Mouse (Mus musculus) lung, adult 2 months (tissue): Measurements from ENCODE around the gene Faf2. TPM values are rescaled to one million over a fixed set of nuclear protein-coding genes. Genes with fewer than 3 reads are reported as not detected.
A peak's percentile ranks its signal among the peaks of the same experiment; 100 is the strongest.

Source experiments
- DNase-seq: peaks from one replicate; pipeline ENCODE4 v3.0.0; 2022
- H3K4me1 ChIP-seq: fragments of 200-500 bp; 2 replicates; pipeline ENCODE4 v1.6.1; 2011; ENCODE audit warnings: low read length; ENCODE audit not compliant: control insufficient read depth, insufficient read depth
- H3K4me3 ChIP-seq: fragments of 200-500 bp; replicated peaks from 2 replicates; pipeline ENCODE3; 2011; ENCODE audit warnings: low read depth, mild to moderate bottlenecking, control low read depth, low read length; ENCODE audit errors: extremely low read depth
- CTCF ChIP-seq: fragments of 200-500 bp; IDR thresholded peaks from 2 replicates; pipeline ENCODE4 v1.5.1; 2011; ENCODE audit warnings: mild to moderate bottlenecking, low read length, control low read depth; ENCODE audit not compliant: insufficient read depth
- POLR2A ChIP-seq: fragments of 200-500 bp; IDR thresholded peaks from 2 replicates; pipeline ENCODE4 v1.6.1; 2011; ENCODE audit warnings: low read depth, mild to moderate bottlenecking, control low read depth, low read length, borderline replicate concordance; ENCODE audit errors: extremely low read depth
- WGBS: fragments of 180-500 bp; shearing (Covaris S2); methylation state at CpG from one replicate; pipeline ENCODE4 v1.1.7; 2018; 5-methylcytosine and 5-hydroxymethylcytosine counted together
- polyA plus RNA-seq: library from polyadenylated mRNA; depleted of rRNA; stranded (reverse); fragments of >200 nt; gene quantifications from 2 replicates; pipeline ENCODE4 v1.2.3, GENCODE M21; 2012

The Faf2 gene
- polyA plus RNA-seq, 1 experiment, result 27.7 TPM

DNA sequence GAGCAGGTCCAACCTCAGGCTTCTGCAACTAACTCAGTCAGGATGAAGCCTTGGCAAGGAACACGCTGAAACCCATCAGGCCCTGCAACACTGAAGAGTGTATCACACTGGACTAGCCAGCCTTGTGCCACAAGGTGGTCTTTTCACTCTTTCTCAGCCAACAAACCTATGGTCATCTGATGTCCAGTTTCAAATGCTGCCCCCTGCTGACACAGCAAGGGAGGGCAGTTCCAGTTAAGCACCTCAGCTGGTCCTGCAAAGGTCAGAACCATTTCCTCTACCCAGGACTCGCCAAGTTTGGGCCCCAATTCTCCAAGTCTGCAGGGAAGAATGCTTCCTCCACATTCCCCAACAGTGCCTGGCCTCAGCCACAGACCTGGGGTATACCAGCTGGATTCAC is 63.6 kb downstream of the Faf2 start:
- WGBS, result 48% methylated on average over 2 of the region's 2 CpGs
- Histone ChIP-seq H3K4me1 (peaks cover 17% of the 10 kb centered on the region), H3K4me3 (no peak overlapping the region)
- peak; percentile 71 for TF ChIP-seq CTCF
- TF ChIP-seq POLR2A, result no peak
- peak; percentile 56 for DNase-seq

DNA sequence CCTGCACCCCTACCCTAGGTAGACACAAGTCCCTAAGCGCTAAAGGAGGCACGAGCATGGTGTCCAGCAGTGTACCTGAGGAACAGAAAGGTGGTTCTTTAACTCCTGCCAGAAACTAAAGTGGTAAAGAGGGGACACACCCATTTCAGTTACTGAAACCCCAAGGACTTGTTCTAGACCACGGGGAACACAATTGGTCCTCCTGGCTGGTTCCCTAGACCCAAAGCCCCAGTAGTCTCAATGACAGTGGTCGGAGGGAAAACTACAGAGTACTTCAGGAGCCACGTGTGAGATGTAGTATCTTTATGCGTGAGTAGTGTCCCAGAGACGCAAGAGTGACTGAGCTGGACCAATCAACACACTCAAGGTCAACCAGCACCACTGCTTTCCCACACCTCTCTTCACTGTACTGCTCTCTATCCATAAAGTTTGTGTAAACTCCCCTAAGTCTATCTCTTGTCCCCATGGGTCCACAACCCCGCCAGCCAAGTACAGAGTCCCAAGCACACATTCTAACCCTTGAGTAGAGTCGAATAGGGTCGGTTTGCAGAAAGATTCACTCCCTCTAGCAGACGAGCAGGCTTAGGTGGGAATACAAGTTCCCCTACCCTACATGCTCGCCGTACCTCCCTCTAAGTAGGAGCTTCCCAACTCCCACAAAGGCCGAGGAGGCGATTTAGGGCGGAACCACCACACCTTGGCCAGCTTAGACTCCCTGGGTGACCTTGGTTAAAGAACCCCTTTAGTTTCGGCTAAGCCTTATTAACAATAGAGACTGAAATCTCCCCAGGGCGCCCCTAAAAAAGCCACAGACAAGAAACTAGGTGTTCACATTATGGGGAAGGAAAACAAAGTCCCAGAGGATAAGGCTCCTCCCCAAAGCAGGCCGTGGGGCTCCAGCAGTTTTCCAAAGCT is 64.8 kb downstream of the Faf2 start:
- TF ChIP-seq CTCF (no peak), POLR2A (no peak)
- 4% methylated on average over 19 of the region's 19 CpGs for WGBS
- Histone ChIP-seq H3K4me3 (peak overlapping the region; percentile 62), H3K4me1 (peaks cover 17% of the 10 kb centered on the region)
- no peak for DNase-seq

DNA sequence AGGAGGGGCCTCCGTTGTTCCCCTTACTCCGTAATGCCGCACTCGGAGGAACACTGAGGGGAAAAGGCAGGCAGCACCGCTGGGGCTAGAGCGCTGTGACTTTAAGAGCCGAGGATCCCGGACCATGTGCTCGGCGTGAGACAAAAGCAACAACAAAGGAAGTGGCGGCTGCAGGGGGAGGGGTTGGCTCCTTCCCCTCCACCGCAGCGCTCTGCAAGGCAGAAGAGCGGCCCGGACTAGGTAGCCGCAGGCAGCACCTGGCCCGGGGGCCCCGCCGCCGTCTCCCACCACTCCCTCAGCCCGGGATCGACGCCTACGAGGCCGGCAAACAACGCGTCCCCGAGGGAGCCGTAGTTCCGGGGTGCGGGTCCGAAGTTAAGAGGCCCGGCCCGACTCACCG is 65.5 kb downstream of the Faf2 start:
- Histone ChIP-seq H3K4me3 (peak overlapping the region; percentile 62), H3K4me1 (peaks cover 22% of the 10 kb centered on the region)
- TF ChIP-seq POLR2A (peak; percentile 38; the same call in 1 of the 2 replicates), CTCF (no peak)
- DNase-seq, result peak; percentile 76
- under 1% methylated on average over 35 of the region's 35 CpGs for WGBS

DNA sequence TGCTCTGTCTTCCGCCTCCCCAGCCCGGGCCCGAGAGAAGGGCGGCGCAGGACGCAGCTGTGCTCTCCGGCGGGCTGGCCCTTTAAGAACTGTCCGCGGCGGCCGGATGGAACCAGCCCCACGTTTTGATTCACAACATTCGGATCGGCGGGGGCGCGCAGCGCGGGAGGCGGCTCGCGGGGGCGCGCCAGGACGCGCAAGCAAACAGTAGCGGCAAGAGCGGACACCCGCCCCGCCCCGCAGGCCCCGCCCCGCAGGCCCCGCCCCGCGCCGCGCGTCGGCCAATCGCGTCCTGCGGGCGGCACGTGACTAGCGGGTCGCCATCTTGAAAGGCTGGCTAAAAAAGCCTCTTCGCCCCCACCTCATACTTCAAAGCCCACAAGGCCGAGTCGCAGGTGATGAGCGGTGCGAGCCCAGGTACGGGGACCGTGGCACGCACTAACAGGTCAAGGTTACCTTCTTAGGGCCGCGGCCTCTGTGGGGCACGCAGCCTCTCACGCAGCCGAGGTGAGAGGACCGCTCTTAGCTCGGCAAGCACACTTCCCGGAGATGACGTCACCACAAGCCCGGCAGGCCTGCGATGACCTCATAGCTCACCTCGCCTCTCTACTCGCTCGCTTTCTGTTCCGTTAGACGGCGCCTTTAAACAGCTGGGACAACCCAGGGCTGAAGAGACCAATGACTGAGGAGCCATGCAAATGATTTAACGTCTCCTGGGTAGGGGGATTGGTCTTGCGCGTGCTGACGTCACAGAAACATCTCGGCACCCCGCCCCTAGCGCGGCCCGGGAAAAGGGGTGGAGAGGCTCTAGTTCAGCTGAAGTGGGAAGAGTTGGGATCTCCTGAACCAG is 66.2 kb downstream of the Faf2 start:
- TF ChIP-seq CTCF (no peak), POLR2A (peak; percentile 84; the same call in 1 of the 2 replicates)
- H3K4me1 ChIP-seq, result peaks cover 29% of the 10 kb centered on the region
- DNase-seq, result peak; percentile 95
- WGBS, result under 1% methylated on average over 82 of the region's 82 CpGs
- H3K4me3 ChIP-seq, result peak overlapping the region; percentile 97

DNA sequence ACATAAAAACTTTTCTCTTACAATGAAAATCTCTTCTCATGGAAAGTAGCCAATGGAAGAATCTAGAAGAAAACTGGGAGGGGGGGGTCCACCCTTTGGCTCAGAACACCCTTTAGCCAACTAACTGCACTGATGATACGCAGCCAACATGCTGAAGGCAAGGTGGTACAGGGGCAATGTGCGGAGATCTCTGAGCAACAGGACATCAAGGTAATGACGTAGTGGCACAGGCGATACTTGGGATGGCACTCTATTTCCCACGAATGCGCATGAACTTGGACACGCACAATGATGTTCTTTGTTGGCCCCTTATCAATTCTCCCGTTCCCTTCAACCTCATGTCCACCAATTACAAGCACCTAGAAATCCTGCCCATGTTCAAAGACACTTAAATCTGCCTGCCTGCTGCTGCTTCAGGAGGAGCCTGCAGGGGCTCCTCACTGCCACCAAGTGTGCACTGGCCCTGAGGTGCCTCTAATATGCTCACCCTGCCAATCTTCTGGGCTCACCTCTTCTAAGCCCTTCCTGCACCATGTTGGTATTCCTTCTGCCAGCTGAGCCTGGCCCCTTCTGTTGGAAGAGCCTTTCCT is 68.7 kb downstream of the Faf2 start:
- Histone ChIP-seq H3K4me3 (no peak overlapping the region), H3K4me1 (peaks cover 27% of the 10 kb centered on the region)
- 88% methylated on average over 8 of the region's 8 CpGs for WGBS
- no peak for DNase-seq
- TF ChIP-seq CTCF (no peak), POLR2A (no peak)

DNA sequence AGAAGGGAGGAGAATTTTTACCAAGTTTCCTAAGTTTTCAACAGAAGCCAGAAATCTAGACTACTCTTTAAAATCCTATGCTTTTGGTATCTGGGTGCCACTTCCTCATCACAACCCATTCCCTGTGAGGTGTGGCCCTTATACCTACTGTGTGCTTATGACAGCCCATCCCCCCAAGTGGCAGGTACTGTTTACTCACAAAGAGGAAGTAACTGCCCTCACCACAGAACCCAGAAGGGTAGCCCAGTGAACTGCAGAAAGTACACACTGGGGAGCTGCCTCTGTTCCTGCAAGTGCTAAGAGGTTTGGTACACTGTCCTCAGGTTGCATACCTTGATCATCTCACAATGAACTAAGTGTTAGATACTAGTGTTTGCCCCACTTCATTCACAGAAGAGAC is 70.2 kb downstream of the Faf2 start:
- TF ChIP-seq CTCF (no peak), POLR2A (no peak)
- no peak for DNase-seq
- Histone ChIP-seq H3K4me1 (peaks cover 16% of the 10 kb centered on the region), H3K4me3 (no peak overlapping the region)

DNA sequence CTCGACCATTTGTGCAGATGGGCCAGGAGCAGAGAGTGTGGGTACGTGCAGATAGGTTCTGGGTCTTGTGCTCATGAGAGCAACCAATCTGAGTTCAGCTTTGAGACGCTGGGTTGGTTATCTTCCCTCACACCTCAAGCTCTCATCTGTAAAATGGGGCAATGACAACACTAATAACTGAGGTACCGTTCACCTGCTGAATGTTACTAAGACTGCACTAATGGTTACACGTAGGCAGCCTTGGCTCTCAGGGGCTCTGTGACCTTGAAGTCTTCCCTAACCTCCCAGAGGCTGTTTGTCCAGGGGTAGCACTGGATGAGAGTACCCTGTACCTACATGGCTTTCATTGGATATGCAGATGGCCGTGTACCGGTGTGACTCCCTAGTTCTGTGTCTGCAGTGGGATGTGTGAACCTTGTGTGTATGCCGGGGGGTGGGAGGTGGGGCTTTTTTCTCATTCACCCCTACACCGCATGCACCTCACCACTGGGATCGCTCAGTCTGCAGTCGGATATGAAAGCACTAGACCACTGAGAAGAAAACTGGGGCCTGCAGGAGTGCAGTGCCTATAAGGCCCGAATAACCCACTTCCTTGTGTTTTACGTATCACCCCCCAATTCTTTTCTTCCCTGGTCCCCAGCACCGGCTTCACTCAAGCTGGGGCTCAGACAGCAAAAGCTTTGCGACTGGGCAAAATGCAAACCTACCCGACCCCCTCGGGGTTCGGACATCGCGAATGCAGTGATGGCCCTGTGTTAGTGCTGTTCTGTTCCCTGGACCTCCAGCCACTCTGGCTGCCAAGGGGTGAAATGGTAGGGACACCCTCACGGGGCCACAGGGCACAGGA is 71.3 kb downstream of the Faf2 start:
- 7% methylated on average over 21 of the region's 21 CpGs for WGBS
- Histone ChIP-seq H3K4me1 (peaks cover 16% of the 10 kb centered on the region), H3K4me3 (peak overlapping the region; percentile 95)
- no peak for TF ChIP-seq CTCF
- TF ChIP-seq POLR2A, result no peak
- DNase-seq, result no peak

DNA sequence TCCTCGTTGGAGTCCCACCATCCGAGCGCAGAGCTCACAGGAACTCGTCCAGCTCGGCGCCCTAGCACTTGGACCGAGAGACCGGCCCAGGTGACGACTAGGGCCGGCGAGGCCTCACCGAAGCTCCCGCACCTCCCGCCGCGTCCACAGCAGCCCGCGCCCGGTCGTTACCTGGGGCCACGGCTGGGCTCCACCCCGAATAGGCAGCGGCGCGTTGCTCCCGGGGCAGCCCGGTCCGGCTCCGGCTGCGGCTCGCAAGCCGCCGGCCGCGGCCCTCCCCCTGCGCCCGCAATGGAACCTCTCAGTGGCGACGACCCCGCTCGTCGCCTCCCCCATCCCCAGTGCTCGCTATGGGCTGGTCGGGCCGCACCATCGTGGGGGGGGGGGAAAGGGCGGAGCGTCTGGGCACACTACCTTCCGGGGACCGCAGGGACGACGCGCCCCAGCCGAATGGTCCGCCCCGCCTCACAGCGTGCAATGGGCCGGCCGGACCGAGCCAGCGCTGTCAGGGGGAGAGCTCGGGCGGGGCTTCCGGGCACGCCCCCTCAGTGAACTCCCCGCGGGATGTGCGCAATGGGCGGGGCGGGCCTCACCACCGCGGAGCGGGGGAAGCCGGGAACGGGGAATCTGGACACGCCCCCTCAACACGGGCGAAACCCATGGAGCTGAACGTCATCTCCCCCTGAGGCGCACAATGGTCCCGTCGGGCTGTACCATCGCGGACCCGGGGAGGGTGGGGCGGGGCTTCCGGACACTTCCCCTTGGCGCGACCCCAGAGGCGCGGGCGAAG is 72.2 kb downstream of the Faf2 start, which contains the start of gene Rnf44:
TSS of gene Rnf44 (minus strand) at position 350 of the 790 bp plus-strand sequence.
- Histone ChIP-seq H3K4me1 (peaks cover 16% of the 10 kb centered on the region), H3K4me3 (peak within 1 kb of the TSS; percentile 95)
- peak; percentile 39; the same call in 1 of the 2 replicates for TF ChIP-seq POLR2A
- no peak for TF ChIP-seq CTCF
- under 1% methylated on average over 92 of the region's 92 CpGs for WGBS
- DNase-seq, result peak; percentile 97
